Mouse (Mus musculus): ENCODE measurements around the gene Ap3d1. TPM values are rescaled to one million over a fixed set of nuclear protein-coding genes. Genes with fewer than 3 reads are reported as not detected.
A peak's percentile ranks its signal among the peaks of the same experiment; 100 is the strongest.

Ap3d1 gene
- total RNA-seq, 2 experiments from 2014 or later = 47.6 to 52.5 TPM

DNA sequence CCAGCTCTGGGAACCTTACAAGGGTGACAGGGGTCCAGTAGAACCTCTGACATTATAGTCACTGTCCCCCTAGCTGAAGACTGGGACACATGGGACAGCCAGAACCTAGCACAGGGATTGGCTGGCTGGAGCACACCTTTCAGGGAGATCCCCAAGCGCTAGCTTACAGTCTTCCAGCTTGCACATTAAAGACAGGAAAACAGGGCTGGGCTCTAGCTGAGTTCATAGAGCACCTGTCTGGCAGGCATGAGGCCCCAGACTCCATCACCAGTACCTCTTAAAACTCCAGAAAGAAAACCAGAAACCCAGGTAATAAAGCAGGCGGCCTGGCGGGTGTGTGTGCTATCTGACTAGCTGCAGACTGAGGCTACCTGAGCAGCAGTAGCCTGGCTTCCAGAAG lies 68.4 kb downstream of the Ap3d1 start:
- intact Hi-C loops (cut with DNase I) = loop anchor here (2.0 kb wide), 1 partner anchor 15 kb away; no protein-coding TSS in a partner anchor
- DNase-seq = no peak

DNA sequence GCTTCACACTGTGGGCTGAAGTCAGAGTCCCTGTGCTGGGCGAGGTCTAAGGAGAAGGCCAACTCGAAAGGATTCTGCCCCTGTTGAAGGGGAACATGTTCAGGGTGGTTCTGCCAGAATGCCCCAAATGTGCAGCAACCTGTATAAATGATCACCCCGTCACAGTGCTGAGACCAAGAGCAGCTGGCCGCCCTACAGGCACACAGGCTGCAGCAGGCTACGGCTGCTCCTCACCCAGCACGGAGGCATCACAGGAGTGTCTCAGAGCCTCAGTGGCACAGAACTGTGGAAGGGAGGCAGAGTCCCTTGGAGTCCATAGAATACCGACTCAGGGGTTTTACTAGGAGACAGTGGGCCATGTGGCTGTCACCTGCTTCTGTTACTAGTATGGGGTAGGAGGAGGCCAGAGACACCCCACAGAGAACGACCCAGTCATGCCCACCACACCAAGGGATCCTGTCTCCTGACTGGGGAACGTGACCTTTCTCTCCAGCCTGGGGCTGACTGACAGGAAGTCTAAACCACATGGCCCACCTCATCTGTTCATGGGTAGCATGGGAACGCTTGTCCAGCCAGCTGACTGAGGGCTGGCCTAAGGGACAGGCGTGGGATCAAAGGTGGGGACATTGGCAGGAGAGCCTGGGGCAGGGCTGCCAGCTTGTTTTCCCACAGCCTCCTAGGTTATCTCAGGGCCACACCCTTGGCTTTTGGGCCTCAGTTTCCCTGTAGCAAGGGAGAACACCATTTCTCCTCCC lies 70.0 kb downstream of the Ap3d1 start:
- DNase-seq = peak in 1 of 2 experiments; percentile 59
- intact Hi-C loops (cut with DNase I) = no loop called here

DNA sequence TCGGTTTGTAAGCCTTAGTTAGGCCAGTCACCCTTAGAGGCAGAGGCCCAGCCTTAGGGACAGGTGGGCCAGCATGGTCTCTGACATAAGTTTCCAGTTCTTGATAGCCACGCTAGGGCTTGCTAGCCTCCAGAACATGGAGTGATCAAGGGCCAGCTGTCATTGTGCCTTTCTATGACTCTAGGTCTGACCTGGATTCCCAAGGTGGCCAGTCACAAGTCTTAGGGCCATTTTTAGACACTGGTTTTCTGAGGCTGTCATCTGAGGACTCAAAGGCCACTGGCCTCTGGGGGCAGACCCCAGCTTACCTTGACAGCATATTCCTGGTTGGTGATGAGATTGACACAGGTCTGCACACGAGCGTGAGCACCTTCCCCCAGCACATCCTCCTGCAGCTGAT lies 70.8 kb downstream of the Ap3d1 start:
- no peak for DNase-seq
- intact Hi-C loops (cut with DNase I) = no loop called here

DNA sequence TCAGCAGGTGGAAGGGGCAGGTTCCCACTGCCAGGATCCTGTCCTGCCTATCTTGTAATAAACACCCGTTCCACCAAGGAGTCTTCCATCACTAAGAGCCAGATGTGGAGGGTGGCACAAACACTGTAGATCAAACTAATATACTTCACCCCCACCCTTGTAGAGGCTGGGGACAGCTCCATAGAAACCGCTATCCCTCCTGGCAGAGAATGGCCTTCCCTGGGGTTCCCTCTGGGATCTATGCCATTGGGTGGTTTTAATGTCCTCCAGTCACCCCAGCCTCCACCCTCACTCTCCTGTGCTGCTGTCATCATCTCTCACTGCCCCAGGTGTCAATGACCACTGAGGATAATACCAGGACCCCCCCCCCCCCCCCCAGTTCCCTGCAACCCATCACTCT lies 71.5 kb downstream of the Ap3d1 start:
- DNase-seq = no peak
- intact Hi-C loops (cut with DNase I) = no loop called here

DNA sequence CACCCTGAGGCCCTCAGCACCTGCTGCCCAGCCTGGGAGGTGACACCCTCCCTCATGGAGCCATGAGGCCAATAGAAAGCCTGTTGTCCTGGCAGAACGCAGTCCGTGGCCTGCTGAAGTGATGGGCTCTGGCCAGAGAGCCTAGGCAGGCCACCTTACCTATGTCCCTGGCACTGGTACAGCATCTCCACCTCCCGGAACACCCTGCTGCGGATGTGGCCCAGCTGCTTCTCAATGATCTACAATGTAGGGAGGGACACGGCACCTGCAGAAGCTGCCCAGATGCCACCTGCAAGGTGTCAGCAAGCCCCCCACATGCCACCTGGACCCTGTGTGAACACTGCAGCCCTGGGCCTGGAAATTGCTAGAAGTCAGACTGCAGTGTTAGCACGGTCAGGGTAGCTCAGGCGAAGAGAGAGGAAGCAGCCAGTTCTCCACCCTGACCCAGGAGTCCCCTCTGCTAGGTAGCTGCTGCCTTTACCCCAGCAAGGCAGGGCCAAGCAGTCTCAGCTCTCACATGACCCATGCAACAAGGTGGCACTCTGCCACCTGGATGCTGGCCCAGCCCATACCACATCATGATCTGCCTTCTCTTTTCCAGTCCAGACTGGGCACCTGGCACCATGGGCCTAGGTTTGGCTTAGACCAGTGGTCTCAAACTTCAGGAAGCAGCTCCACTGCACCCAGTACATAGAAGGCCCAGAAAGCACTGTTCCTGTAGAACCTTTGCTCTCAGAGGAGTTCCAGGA lies 72.2 kb downstream of the Ap3d1 start:
- intact Hi-C loops (cut with DNase I) = no loop called here
- DNase-seq = peak; percentile 89 to 92

DNA sequence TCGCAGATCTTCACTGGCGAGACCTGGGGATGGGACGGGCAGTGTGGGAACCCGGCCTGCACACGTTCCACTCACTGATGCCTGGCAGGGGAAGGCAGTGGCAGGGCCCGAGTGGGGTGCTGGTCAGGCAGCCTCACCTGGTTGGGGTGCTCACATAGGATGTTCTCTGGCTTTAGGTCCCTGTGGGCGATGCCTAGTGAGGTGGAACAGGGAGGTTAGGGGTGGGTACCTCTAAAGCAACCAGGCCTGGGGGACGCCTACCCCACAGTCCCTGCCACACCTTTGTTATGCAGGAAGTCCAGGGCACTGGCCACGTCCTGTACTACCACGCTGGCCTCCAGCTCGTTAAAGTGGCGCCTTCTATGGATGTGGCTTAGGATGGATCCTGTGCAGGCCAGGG lies 73.0 kb downstream of the Ap3d1 start:
- intact Hi-C loops (cut with DNase I) = no loop called here
- no peak for DNase-seq

DNA sequence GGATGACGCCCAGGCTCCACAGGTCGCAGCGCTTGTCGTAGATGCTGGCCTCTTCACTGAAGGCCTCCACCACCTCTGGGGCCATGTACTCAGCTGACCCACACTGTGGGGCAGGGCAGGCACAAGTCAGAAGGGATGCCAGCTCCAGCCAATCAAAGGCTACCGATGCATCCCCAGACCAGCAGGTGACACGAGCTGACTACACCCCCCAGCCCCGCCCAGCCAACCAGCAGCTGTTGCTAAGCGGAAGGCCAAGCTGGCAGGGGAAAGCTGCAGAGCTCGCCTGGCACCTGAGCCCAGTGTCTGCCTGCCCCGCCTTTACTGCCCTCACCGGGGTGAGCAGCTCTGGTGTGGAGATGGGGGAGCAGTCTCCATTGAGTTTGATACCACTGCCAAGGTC lies 73.5 kb downstream of the Ap3d1 start:
- intact Hi-C loops (cut with DNase I) = no loop called here
- DNase-seq = peak in 1 of 2 experiments; percentile 65

DNA sequence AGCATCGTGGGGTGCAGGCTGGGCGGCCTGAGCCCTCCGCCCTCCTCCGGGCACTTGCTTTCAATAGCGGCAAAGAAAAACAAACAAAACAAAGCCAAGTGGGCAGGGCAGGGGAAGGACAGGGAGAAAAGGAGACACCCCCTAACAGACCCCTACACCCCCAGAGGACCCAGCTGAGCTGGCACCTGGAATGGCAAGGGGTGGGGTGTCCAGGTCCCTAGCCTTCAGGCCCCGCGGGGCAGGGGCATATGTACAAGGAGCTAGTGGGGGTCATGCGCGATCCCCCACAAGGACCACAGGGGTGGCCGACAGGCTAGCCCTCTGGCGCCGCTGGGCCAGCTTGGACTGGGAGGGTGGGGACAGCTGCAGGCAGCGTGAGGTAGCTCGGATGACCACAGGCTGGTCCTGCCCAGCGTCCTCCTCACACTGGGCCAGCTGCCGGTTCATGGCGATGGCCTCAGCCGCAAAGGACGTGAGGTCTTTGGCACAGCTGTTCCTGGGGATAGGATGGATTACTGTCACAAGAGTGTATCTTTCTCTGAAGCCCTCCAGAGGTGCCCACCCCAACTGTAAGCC lies 75.1 kb downstream of the Ap3d1 start:
- intact Hi-C loops (cut with DNase I) = no loop called here
- no peak for DNase-seq

DNA sequence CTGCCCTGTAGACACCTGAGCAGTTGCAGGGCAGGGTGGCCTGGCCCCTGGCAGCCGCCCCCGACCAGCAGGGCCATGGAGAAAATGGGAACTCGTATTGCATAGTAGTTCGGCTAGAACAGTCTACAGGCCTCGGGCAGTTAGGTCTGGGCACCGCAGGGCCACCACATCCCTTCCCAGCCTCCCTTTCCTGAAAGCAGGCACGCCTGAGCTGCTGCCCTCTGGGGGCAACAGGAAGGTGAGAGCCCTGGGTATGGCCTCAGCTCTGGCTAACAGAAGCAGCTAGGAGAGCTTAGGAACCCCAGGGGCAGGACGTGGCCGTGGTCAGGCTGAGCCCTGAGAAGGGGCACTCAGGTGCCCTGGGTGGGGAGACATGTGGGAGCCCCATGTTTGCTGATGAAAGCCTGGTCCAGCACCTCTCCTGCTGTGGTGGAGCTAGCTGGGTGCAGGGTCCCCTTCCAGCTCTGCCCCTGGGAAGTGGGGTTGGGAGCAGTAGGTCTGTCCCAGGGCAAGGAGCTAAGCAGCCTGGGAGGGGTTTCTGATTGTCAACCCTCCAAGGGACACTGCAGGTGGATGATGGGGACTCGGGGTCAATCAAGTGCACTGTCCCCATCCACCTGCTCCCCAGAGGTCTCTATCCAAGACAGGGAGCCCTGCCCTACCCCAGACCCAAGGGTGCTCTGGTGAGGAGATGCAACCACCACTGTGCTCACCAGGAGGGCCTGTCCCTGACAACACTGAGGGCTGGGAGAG lies 75.9 kb downstream of the Ap3d1 start:
- intact Hi-C loops (cut with DNase I) = no loop called here
- DNase-seq = no peak

DNA sequence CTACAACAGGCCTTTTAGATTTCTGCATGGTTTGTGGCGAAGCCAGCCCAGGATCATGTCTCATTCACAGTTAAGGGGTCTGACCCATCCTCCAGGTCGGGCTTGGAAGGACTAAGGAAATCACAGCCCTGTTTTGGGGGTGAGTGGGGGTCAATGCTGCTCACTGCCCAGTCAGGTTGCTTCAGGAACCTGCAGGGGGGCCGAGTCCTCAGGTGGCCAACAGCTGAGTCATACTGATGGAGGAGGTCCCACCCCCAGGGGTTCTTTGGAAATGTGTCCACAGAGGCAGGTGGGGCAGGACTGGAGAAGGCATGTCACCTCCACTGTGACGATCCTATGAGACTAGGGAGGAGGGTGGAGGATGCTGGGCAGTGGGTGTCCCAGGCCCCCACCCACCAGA lies 76.6 kb downstream of the Ap3d1 start:
- no peak for DNase-seq
- intact Hi-C loops (cut with DNase I) = no loop called here

DNA sequence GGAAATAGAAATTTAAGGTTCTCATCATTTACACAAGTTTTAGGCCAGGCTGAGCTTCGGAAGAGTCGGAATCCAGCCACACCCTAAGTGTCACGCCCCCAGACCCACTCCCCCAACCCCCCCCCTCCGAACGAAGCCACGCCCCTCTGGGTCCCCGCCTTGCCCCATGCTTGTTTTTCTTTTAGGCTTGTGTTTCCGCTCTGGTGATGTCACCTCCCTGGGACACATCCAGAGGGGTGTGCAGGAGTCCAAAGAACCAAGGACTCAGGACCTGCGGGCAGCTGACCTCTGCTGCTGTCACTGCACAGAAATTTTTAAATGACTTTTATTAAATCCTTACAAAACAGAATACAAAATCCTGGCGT lies 77.1 kb downstream of the Ap3d1 start:
- intact Hi-C loops (cut with DNase I) = no loop called here
- DNase-seq = peak; percentile 91 to 93

DNA sequence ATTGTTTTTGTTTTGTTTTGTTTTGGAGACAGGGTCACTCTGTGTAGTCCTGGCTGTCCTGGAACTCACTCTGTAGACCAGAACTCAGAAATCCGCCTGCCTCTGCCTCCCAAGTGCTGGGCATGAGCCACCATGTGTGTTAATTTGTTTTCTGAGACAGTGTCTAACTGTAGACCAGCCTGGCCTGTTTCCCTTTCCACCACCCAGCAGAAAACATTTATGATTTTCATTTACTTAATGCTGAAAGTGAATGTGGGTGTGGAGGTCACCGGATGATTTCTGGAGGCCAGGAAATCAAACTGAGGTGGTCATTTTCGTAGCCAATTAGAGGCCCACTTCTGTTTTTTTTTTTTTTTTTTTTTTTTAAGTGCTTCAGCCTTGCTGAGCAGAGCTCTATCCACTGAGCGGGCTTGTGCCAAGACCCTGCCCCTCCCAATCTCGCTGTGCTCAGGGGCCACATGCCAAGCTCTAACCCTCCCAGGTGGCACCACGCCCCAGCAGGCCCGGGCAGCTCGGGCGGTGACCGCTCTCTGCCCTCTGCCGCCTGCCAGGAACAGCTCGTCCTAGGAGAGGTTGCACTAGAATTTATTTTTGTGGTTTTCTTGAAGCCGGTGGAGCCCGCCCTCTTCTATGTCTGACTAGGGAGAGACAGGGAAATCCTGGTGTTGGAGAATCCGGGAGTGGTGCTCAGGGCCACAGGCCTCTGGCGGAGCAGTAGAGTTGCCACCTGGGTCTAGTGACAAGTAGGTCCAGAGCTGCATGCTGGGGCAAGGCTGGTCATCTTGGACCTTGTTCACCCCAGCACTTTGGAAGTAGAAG lies 77.7 kb downstream of the Ap3d1 start:
- intact Hi-C loops (cut with DNase I) = no loop called here
- peak; percentile 94 to 95 for DNase-seq

DNA sequence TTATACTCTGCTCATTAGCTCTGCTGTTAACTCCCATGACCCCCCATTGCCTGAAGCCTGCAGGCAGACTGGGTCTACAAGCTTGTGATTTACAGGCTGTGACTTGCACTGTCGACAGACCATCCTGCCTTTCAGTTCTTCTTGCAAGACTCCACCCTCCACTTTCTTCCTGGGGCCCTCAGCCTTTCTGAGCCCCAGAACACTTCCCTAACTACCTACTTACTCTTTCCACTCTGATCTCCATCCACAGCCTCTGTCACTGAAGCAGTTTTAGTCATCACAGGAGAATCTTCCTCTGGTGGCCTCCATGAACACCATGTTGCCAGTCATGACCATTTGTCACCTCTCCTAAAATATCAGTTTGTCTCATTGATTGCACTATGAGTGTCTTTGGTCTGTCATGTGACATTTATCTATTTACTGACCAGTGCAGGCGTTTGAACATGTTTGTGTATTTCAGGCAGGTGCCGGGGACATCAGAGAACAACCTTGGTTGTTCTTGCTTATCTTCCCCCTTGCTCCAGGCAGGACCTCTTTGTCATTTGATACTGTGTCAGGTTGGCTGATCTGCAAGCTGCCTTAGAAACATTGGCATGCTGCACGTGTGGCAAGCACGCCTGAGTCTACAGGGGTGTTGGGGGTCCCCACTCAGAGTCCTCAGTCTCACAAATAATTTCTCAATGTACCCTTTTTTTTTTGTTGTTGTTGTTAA lies 78.4 kb downstream of the Ap3d1 start:
- intact Hi-C loops (cut with DNase I) = no loop called here
- DNase-seq = no peak

DNA sequence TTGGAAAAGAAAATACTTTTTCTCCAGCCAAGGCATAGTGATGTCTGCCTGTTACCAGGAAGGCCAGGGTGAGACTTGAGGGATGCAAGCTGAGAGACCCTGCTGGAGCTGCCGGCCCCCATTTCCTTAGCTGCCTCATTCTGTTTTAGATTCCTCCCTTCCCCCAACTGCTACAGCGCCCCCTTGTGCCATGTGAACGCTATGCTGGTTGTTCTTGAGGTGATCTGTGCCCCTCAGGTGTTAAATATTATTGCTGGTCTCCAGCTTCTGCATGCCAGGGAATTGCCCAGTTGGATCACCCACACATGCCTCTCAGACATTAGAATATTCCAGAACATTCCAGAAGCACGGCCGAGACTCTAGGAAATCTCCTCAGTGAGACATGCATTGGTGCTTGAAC lies 80.9 kb downstream of the Ap3d1 start:
- intact Hi-C loops (cut with DNase I) = no loop called here
- DNase-seq = peak in 1 of 2 experiments; percentile 73

DNA sequence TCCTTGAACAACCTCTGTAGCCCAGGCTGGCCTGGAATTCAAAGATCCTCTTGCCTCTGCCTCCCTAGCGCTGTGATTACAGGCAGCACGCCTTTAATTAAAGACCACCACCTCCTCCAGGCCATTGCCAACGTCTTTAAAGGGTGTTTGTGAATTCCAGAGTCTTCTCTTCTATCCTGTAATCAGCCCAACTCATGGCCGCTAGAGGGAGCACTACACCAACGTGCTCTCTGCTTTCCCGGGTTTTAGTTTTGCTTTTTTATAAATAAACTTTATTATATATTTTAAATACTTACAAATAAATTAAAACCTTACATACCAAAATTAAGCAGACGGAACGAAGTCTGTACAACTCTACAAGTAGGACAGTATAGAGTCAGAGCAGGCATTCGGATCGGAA lies 82.9 kb downstream of the Ap3d1 start:
- DNase-seq = peak; percentile 81 to 88
- intact Hi-C loops (cut with DNase I) = loop anchor here (1.0 to 2.0 kb wide), 2 partner anchors 16 to 25 kb away; no protein-coding TSS in a partner anchor

DNA sequence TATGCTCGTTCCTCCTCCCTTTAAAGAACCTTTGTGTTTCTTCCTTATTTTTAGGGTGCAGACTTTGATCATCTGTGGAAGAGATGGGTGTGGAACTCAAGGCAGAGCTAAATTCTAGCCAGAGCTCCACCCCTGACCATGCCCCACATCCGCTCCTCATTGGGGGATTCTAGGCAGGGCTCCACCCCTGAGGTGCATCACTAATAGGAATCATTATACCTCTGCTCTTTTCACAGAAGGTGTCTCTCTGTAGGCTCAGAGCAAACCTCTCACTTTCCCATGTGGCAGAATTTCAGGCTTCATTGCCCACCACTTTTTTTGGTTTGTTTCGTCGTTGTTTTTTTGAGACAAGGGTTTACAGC lies 83.2 kb downstream of the Ap3d1 start:
- intact Hi-C loops (cut with DNase I) = loop anchor here (1.0 to 2.0 kb wide), 2 partner anchors 16 to 25 kb away; no protein-coding TSS in a partner anchor
- no peak for DNase-seq

DNA sequence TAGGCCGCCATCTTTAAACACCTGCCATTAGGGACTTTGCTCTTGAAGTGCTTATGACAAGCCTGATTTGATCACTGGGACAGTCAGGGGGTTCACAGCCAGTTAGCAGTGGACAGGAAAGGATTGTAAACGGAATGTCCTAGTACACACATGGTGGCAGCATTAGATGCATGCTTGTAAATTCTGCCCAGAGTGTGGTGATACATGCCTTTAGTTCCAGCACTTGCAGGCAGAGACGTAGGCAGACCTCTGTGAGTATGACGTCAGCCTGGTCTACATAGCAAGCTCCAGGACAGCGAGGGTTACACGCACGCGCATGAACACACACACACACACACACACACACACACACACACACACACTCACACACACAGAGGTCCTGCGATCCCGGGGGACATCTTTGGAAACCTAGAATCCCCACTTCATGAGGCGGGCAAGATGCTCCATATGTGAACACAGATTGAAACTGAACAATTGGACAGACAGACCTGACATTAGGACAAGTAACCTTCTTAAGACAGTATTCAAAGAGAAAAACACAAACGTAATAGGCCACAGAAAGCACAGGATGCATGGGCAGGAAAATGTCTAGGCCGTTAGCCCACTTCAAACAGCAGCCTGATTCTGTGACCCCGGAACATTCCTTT lies 83.7 kb downstream of the Ap3d1 start:
- no peak for DNase-seq
- intact Hi-C loops (cut with DNase I) = loop anchor here (2.0 kb wide), 1 partner anchor 16 kb away; no protein-coding TSS in a partner anchor

Data from heart, postnatal 10 days (tissue).